ENCODE assay signal across 29 mouse cellular contexts in genomic region chr17:9637011-9637410, GRCm38 (mm10). TPM values are rescaled to one million over a fixed set of nuclear protein-coding genes. Genes with fewer than 3 reads are reported as not detected.
"Had no signal": no experiment of that assay in that cellular context is flagged by ENCODE, and none has a peak within 500 bp of the region (broad histone marks: within the 10 kb centered on the region; RNA-seq: fewer than 3 reads in every experiment).

No protein-coding gene starts in this region.

- H3K27me3 ChIP-seq: lung, embryonic 15.5 days; megakaryocyte, embryonic 14.5 days; neural tube, embryonic 13.5 days; neural tube, embryonic 15.5 days; stomach, embryonic 15.5 days had no signal

- H3K4me3 ChIP-seq: lung, embryonic 15.5 days; megakaryocyte, embryonic 14.5 days; midbrain, embryonic 10.5 days; midbrain, embryonic 12.5 days; myocyte; neural tube, embryonic 13.5 days; neural tube, embryonic 15.5 days; stomach, embryonic 15.5 days had no signal

- DNase-seq: liver, postnatal 0 days; lung, adult 2 months; lung, postnatal 14 days; lung, postnatal 36 days; midbrain, embryonic 14.5 days; retina, postnatal 1 day; right cerebral cortex, adult 18-20 months; right cerebral cortex, postnatal 25 days; right cerebral cortex, postnatal 4 days; thymus, adult 2 months; thymus, postnatal 25 days; thymus, postnatal 4 days had no signal

- H3K36me3 ChIP-seq: lung, embryonic 15.5 days; midbrain, embryonic 10.5 days; midbrain, embryonic 12.5 days; neural tube, embryonic 13.5 days; neural tube, embryonic 15.5 days; stomach, embryonic 15.5 days had no signal

- H3K9me3 ChIP-seq: lung, embryonic 15.5 days; midbrain, embryonic 10.5 days; midbrain, embryonic 12.5 days; neural tube, embryonic 13.5 days; neural tube, embryonic 15.5 days; stomach, embryonic 15.5 days had no signal

- H3K4me1 ChIP-seq: lung, embryonic 15.5 days; megakaryocyte, embryonic 14.5 days; midbrain, embryonic 12.5 days; stomach, embryonic 15.5 days had no signal

- H3K27ac ChIP-seq: lung, embryonic 15.5 days; macrophage; midbrain, embryonic 10.5 days; midbrain, embryonic 12.5 days; neural tube, embryonic 13.5 days; neural tube, embryonic 15.5 days; stomach, embryonic 15.5 days; stomach, postnatal 0 days had no signal

- H3K4me2 ChIP-seq: lung, embryonic 15.5 days; midbrain, embryonic 12.5 days; neural tube, embryonic 13.5 days; neural tube, embryonic 15.5 days; stomach, embryonic 15.5 days had no signal

- H3K9ac ChIP-seq: liver, postnatal 0 days; lung, embryonic 15.5 days; midbrain, embryonic 12.5 days; neural tube, embryonic 13.5 days; neural tube, embryonic 15.5 days; stomach, embryonic 15.5 days had no signal

- ATAC-seq: liver, postnatal 0 days; lung, postnatal 0 days; midbrain, embryonic 16.5 days had no signal

RNA-seq across cellular contexts. Expression of gene Pabpc6, which starts 32.5 kb away (rescaled TPM):
- total RNA-seq: megakaryocyte progenitor cell, adult 5-6 weeks had no signal
- polyA plus RNA-seq: liver, postnatal 0 days; lung, adult 2 months; lung, embryonic 15.5 days; lung, postnatal 0 days; macrophage; midbrain, embryonic 10.5 days; midbrain, embryonic 12.5 days; midbrain, embryonic 14.5 days; midbrain, embryonic 16.5 days; myocyte; neural tube, embryonic 11.5 days; neural tube, embryonic 13.5 days; neural tube, embryonic 15.5 days; small intestine, adult 2 months; spleen, adult 2 months; stomach, embryonic 15.5 days; stomach, postnatal 0 days; urinary bladder, adult 2 months had no signal
